ENCODE assay signal across 30 mouse cellular contexts in genomic region chr9:50502949-50503348, GRCm38 (mm10). TPM values are rescaled to one million over a fixed set of nuclear protein-coding genes. Genes with fewer than 3 reads are reported as not detected.
DNase-seq lines count a peak whose midpoint lies in the region; ATAC-seq and TF ChIP-seq lines count a peak whose summit lies in the region.
"Had no signal": no experiment of that assay in that cellular context is flagged by ENCODE, and none has a peak within 500 bp of the region (broad histone marks: within the 10 kb centered on the region; RNA-seq: fewer than 3 reads in every experiment).

No protein-coding gene starts in this region.

- H3K4me1 ChIP-seq in liver, postnatal 0 days (ENCODE audit: insufficient read depth) = peaks cover 20% of the 10 kb centered on the region
- peaks cover 9% of the 10 kb centered on the region; the same call in 1 of the 2 replicates for H3K4me1 ChIP-seq in liver, embryonic 11.5 days (replicated peaks; ENCODE audit: control insufficient read depth, insufficient read depth, low read length)
- H3K4me1 ChIP-seq in intestine, embryonic 16.5 days (ENCODE audit: control insufficient read depth, insufficient read depth, low read length) = peaks cover 6% of the 10 kb centered on the region; the same call in 1 of the 2 replicates
- H3K4me1 ChIP-seq: embryonic facial prominence, embryonic 12.5 days; forebrain, embryonic 12.5 days had no signal

- TF ChIP-seq EP300 in liver, postnatal 0 days (IDR thresholded peaks at IDR 0.05; ENCODE audit: low read depth) = no peak

- H3K9me3 ChIP-seq in liver, postnatal 0 days (ENCODE audit: low read length) = no peaks in the 10 kb centered on the region
- no peaks in the 10 kb centered on the region for H3K9me3 ChIP-seq in liver, embryonic 11.5 days (ENCODE audit: control insufficient read depth, low read length)
- no peaks in the 10 kb centered on the region for H3K9me3 ChIP-seq in intestine, embryonic 16.5 days (ENCODE audit: control insufficient read depth, low read length)
- H3K9me3 ChIP-seq: embryonic facial prominence, embryonic 10.5 days; embryonic facial prominence, embryonic 12.5 days; forebrain, embryonic 10.5 days; forebrain, embryonic 12.5 days had no signal

- H3K9ac ChIP-seq in liver, postnatal 0 days (replicated peaks) = no peak overlapping the region
- no peak overlapping the region for H3K9ac ChIP-seq in liver, embryonic 11.5 days (ENCODE audit: low read depth, low read length)
- no peak overlapping the region for H3K9ac ChIP-seq in intestine, embryonic 16.5 days (ENCODE audit: low read depth, low read length)
- H3K9ac ChIP-seq: embryonic facial prominence, embryonic 12.5 days; forebrain, embryonic 12.5 days had no signal

- H3K36me3 ChIP-seq in liver, postnatal 0 days (replicated peaks; ENCODE audit: insufficient read depth, low read length) = no peaks in the 10 kb centered on the region
- H3K36me3 ChIP-seq in liver, embryonic 11.5 days (ENCODE audit: control insufficient read depth, insufficient read depth, low read length) = no peaks in the 10 kb centered on the region
- no peaks in the 10 kb centered on the region for H3K36me3 ChIP-seq in intestine, embryonic 16.5 days (ENCODE audit: control insufficient read depth, insufficient read depth, low read length)
- H3K36me3 ChIP-seq: embryonic facial prominence, embryonic 10.5 days; embryonic facial prominence, embryonic 12.5 days; forebrain, embryonic 10.5 days; forebrain, embryonic 12.5 days had no signal

- ATAC-seq in liver, postnatal 0 days = no peak
- ATAC-seq in liver, embryonic 11.5 days (replicated peaks; ENCODE audit: low FRiP score) = no peak
- peak; percentile 18; the same call in 1 of the 2 replicates for ATAC-seq in common myeloid progenitor, adult 5-6 weeks (replicated peaks; ENCODE audit: low read depth, poor library complexity, severe bottlenecking)
- ATAC-seq in megakaryocyte, adult 5-6 weeks (ENCODE audit: poor library complexity, severe bottlenecking) = peak; percentile 55
- 0 out of 2 replicates have a peak, but pooled peaks have one; percentile 33 for ATAC-seq in monocyte, adult 5-6 weeks (replicated peaks; ENCODE audit: insufficient number of reproducible peaks, low FRiP score, low TSS enrichment, poor library complexity, severe bottlenecking)
- no peak for ATAC-seq in intestine, embryonic 16.5 days
- ATAC-seq: activated CD4-positive, CD25-positive, alpha-beta regulatory T cell, adult 4 months; forebrain, embryonic 14.5 days; forebrain, embryonic 16.5 days; Patski had no signal

- WGBS in liver, postnatal 0 days (ENCODE audit: insufficient replicate concordance) = 60% methylated on average over 3 of the region's 3 CpGs
- 78% methylated on average over 3 of the region's 3 CpGs for WGBS in liver, embryonic 11.5 days
- 86% methylated on average over 3 of the region's 3 CpGs for WGBS in intestine, embryonic 16.5 days

- intact Hi-C loops in gastrocnemius, adult 2 months (cut with DNase I) = no loop called here

- H3K27ac ChIP-seq in liver, postnatal 0 days (ENCODE audit: low read depth) = 0 out of 2 replicates have a peak overlapping the region, but pooled peaks have one; percentile 60
- no peak overlapping the region for H3K27ac ChIP-seq in liver, embryonic 11.5 days (ENCODE audit: low read depth, low read length)
- H3K27ac ChIP-seq in intestine, embryonic 16.5 days (ENCODE audit: low read length) = no peak overlapping the region
- no peak overlapping the region for H3K27ac ChIP-seq in gastrocnemius, adult 2 months
- H3K27ac ChIP-seq: embryonic facial prominence, embryonic 10.5 days; embryonic facial prominence, embryonic 12.5 days; forebrain, embryonic 10.5 days; forebrain, embryonic 12.5 days had no signal

- no peak overlapping the region for H3K4me2 ChIP-seq in liver, postnatal 0 days (ENCODE audit: low read depth, low read length)
- no peak overlapping the region for H3K4me2 ChIP-seq in liver, embryonic 11.5 days
- no peak overlapping the region for H3K4me2 ChIP-seq in intestine, embryonic 16.5 days (ENCODE audit: low read depth, low read length)
- H3K4me2 ChIP-seq: embryonic facial prominence, embryonic 12.5 days; forebrain, embryonic 12.5 days had no signal

- no peak for TF ChIP-seq CTCF in liver, postnatal 0 days (IDR thresholded peaks at IDR 0.05; ENCODE audit: low read depth)
- TF ChIP-seq CTCF in gastrocnemius, adult 2 months (IDR thresholded peaks at IDR 0.05) = no peak

- H3K27me3 ChIP-seq in liver, postnatal 0 days (ENCODE audit: insufficient read depth, low read length) = no peaks in the 10 kb centered on the region
- H3K27me3 ChIP-seq in liver, embryonic 11.5 days (replicated peaks; ENCODE audit: control insufficient read depth, insufficient read depth, low read length) = no peaks in the 10 kb centered on the region
- H3K27me3 ChIP-seq in intestine, embryonic 16.5 days (replicated peaks; ENCODE audit: control insufficient read depth, insufficient read depth, low read length) = no peaks in the 10 kb centered on the region
- H3K27me3 ChIP-seq: embryonic facial prominence, embryonic 12.5 days; forebrain, embryonic 12.5 days; Patski had no signal

- DNase-seq in liver, postnatal 0 days = no peak
- DNase-seq in liver, embryonic 11.5 days (ENCODE audit: low spot score) = no peak
- no peak for DNase-seq in kidney, postnatal 36 days
- no peak for DNase-seq in gastrocnemius, adult 2 months
- DNase-seq: adrenal gland, adult 8-10 months; adrenal gland, postnatal 14 days; adrenal gland, postnatal 36 days; B cell, adult 2 months; cerebellum, adult 11 months; cerebellum, adult 18-20 months; cerebellum, adult 8-10 months; cerebellum, adult 9-11 months; cerebellum, postnatal 14 days; cerebellum, postnatal 36 days had no signal

- H3K4me3 ChIP-seq in liver, postnatal 0 days (ENCODE audit: low read depth, low read length) = no peak overlapping the region
- H3K4me3 ChIP-seq in liver, embryonic 11.5 days (ENCODE audit: low read depth, low read length) = no peak overlapping the region
- no peak overlapping the region for H3K4me3 ChIP-seq in intestine, embryonic 16.5 days (ENCODE audit: low read length)
- H3K4me3 ChIP-seq in gastrocnemius, adult 2 months = no peak overlapping the region
- H3K4me3 ChIP-seq: embryonic facial prominence, embryonic 10.5 days; embryonic facial prominence, embryonic 12.5 days; forebrain, embryonic 10.5 days; forebrain, embryonic 12.5 days had no signal

RNA-seq across cellular contexts. Expression of gene Plet1, which starts 8.6 kb away (rescaled TPM):
- polyA plus RNA-seq in liver, postnatal 0 days (2015; fragmentation: Nextera tagmentation; extraction: Ambion mirVana) = 0.71 and 1.0 TPM in 2 replicates
- polyA plus RNA-seq in liver, embryonic 11.5 days (2014; fragmentation: Nextera tagmentation; extraction: Ambion mirVana) = 0.53 and 0.55 TPM in 2 replicates
- total RNA-seq in common myeloid progenitor, adult 5-6 weeks (2017) = not detected in 2 replicates
- total RNA-seq in megakaryocyte, adult 5-6 weeks (2015) = not detected in 2 replicates
- not detected in 2 replicates for total RNA-seq in megakaryocyte, adult 5-6 weeks (2017)
- not detected in 3 replicates for total RNA-seq in monocyte, adult 5-6 weeks (2017)
- polyA plus RNA-seq in intestine, embryonic 16.5 days (2015; fragmentation: Nextera tagmentation; extraction: Ambion mirVana) = 1.2 and 1.3 TPM in 2 replicates
- total RNA-seq in gastrocnemius, adult 2 months (2021) = under 1 TPM in 1 of 2 experiments, not detected in 1; 0.36 TPM
- total RNA-seq: adrenal gland, postnatal 36 days had no signal

RNA-seq across cellular contexts. Expression of gene Pts, which starts 25.6 kb away (rescaled TPM):
- polyA plus RNA-seq in liver, postnatal 0 days (2015; fragmentation: Nextera tagmentation; extraction: Ambion mirVana) = 44.6 and 48.9 TPM in 2 replicates
- polyA plus RNA-seq in liver, embryonic 11.5 days (2014; fragmentation: Nextera tagmentation; extraction: Ambion mirVana) = 69.4 and 70.1 TPM in 2 replicates
- 73.1 and 89.3 TPM in 2 replicates for total RNA-seq in common myeloid progenitor, adult 5-6 weeks (2017)
- 97.1 and 106 TPM in 2 replicates for total RNA-seq in megakaryocyte, adult 5-6 weeks (2015)
- total RNA-seq in megakaryocyte, adult 5-6 weeks (2017) = 61.2 and 67.4 TPM in 2 replicates
- total RNA-seq in monocyte, adult 5-6 weeks (2017) = 81.1 to 126 TPM (median 108 TPM) in 3 replicates
- polyA plus RNA-seq in intestine, embryonic 16.5 days (2015; fragmentation: Nextera tagmentation; extraction: Ambion mirVana) = 106 and 107 TPM in 2 replicates
- total RNA-seq in gastrocnemius, adult 2 months (2021) = 10 to 100 TPM; 10.4 to 11.9 TPM

RNA-seq across cellular contexts. Expression of gene Il18, which starts 51.7 kb away (rescaled TPM):
- polyA plus RNA-seq in liver, postnatal 0 days (2015; fragmentation: Nextera tagmentation; extraction: Ambion mirVana) = 19.1 and 19.8 TPM in 2 replicates
- 3.0 and 3.4 TPM in 2 replicates for polyA plus RNA-seq in liver, embryonic 11.5 days (2014; fragmentation: Nextera tagmentation; extraction: Ambion mirVana)
- total RNA-seq in common myeloid progenitor, adult 5-6 weeks (2017) = 4.4 and 7.5 TPM in 2 replicates
- total RNA-seq in megakaryocyte, adult 5-6 weeks (2015) = 9.9 and 20.1 TPM in 2 replicates
- total RNA-seq in megakaryocyte, adult 5-6 weeks (2017) = 10.2 and 14.5 TPM in 2 replicates
- total RNA-seq in monocyte, adult 5-6 weeks (2017) = 8.6 to 26.9 TPM (median 10.2 TPM) in 3 replicates
- polyA plus RNA-seq in intestine, embryonic 16.5 days (2015; fragmentation: Nextera tagmentation; extraction: Ambion mirVana) = 23.3 and 35.5 TPM in 2 replicates
- 1 to 10 TPM in 1 of 2 experiments, under 1 TPM in 1; 0.87 to 1.0 TPM for total RNA-seq in gastrocnemius, adult 2 months (2021)

RNA-seq across cellular contexts. Expression of gene Bco2, which starts 52.0 kb away (rescaled TPM):
- polyA plus RNA-seq in liver, postnatal 0 days (2015; fragmentation: Nextera tagmentation; extraction: Ambion mirVana) = 1.1 and 1.6 TPM in 2 replicates
- 0.22 and 0.27 TPM in 2 replicates for polyA plus RNA-seq in liver, embryonic 11.5 days (2014; fragmentation: Nextera tagmentation; extraction: Ambion mirVana)
- not detected in 2 replicates for total RNA-seq in common myeloid progenitor, adult 5-6 weeks (2017)
- total RNA-seq in megakaryocyte, adult 5-6 weeks (2015) = 0.39 and 0.49 TPM in 2 replicates
- total RNA-seq in megakaryocyte, adult 5-6 weeks (2017) = 0.85 and 1.6 TPM in 2 replicates
- total RNA-seq in monocyte, adult 5-6 weeks (2017) = 1.1 to 1.9 TPM (median 1.5 TPM) in 3 replicates
- 7.6 and 10.4 TPM in 2 replicates for polyA plus RNA-seq in intestine, embryonic 16.5 days (2015; fragmentation: Nextera tagmentation; extraction: Ambion mirVana)
- under 1 TPM; 0.26 to 0.45 TPM for total RNA-seq in gastrocnemius, adult 2 months (2021)

RNA-seq across cellular contexts. Expression of gene Tex12, which starts 58.2 kb away (rescaled TPM):
- polyA plus RNA-seq in liver, postnatal 0 days (2015; fragmentation: Nextera tagmentation; extraction: Ambion mirVana) = not detected in 2 replicates
- not detected in 2 replicates for polyA plus RNA-seq in liver, embryonic 11.5 days (2014; fragmentation: Nextera tagmentation; extraction: Ambion mirVana)
- not detected in 2 replicates for total RNA-seq in common myeloid progenitor, adult 5-6 weeks (2017)
- not detected in 2 replicates for total RNA-seq in megakaryocyte, adult 5-6 weeks (2015)
- not detected in 2 replicates for total RNA-seq in megakaryocyte, adult 5-6 weeks (2017)
- total RNA-seq in monocyte, adult 5-6 weeks (2017) = not detected in 3 replicates
- 0.23 TPM in 1 of 2 replicates, not detected in the other for polyA plus RNA-seq in intestine, embryonic 16.5 days (2015; fragmentation: Nextera tagmentation; extraction: Ambion mirVana)
- total RNA-seq in gastrocnemius, adult 2 months (2021) = not detected
- total RNA-seq: adrenal gland, adult 18-20 months; adrenal gland, adult 8-10 months; adrenal gland, postnatal 14 days; adrenal gland, postnatal 36 days had no signal
- polyA plus RNA-seq: activated CD4-positive, CD25-positive, alpha-beta regulatory T cell, adult 4 months; brain, embryonic 14.5 days; cortical plate, adult 2 months; embryonic facial prominence, embryonic 10.5 days; embryonic facial prominence, embryonic 12.5 days; embryonic facial prominence, embryonic 14.5 days; forebrain, embryonic 10.5 days; forebrain, embryonic 14.5 days; forebrain, embryonic 16.5 days; Patski had no signal

Comparison
In these comparisons a context has a peak if more than half of its experiments do, and no peak if none do; other contexts are left out.
1. ATAC-seq: peak in common myeloid progenitor, adult 5-6 weeks (single experiment), megakaryocyte, adult 5-6 weeks (single experiment) and monocyte, adult 5-6 weeks (single experiment); none in liver, postnatal 0 days (single experiment), liver, embryonic 11.5 days (single experiment) and intestine, embryonic 16.5 days (single experiment).